Mouse (Mus musculus) cerebellum, postnatal 4 days (tissue): Measurements from ENCODE around the gene Xrra1.
A peak's percentile ranks its signal among the peaks of the same experiment; 100 is the strongest.
"Not testable (repeated sequence)": the region's sequence is repeated elsewhere in the genome, so short reads cannot be mapped to it uniquely, and the experiment has no call there.

ENCODE experiments used
- DNase-seq, 2 experiments: peaks; one replicate each; pipeline ENCODE4 v3.0.0; 2022; ENCODE audit warnings: low spot score in 2 of 2, mixed read lengths in 1 of 2

The Xrra1 gene

GRCm38 (mm10) chr7:99896905-99897304, 38.0 kb downstream of the Xrra1 start:
- DNase-seq = no peak

GRCm38 (mm10) chr7:99902208-99902607, 43.3 kb downstream of the Xrra1 start:
- no peak for DNase-seq

GRCm38 (mm10) chr7:99902918-99903665, 44.2 kb downstream of the Xrra1 start:
- no peak for DNase-seq

GRCm38 (mm10) chr7:99904421-99905005, 45.6 kb downstream of the Xrra1 start:
- DNase-seq = no peak

GRCm38 (mm10) chr7:99906346-99906745, 47.4 kb downstream of the Xrra1 start:
- no peak for DNase-seq

GRCm38 (mm10) chr7:99907463-99907862, 48.5 kb downstream of the Xrra1 start:
- DNase-seq = no peak

GRCm38 (mm10) chr7:99911038-99911437, 52.1 kb downstream of the Xrra1 start:
- no peak for DNase-seq

- DNase-seq = no peak
Observed at GRCm38 (mm10) chr7:99914316-99914715, 55.4 kb downstream of the Xrra1 start.

- no peak for DNase-seq
Observed at GRCm38 (mm10) chr7:99915511-99915910, 56.6 kb downstream of the Xrra1 start.

GRCm38 (mm10) chr7:99916741-99917319, 57.9 kb downstream of the Xrra1 start:
- DNase-seq = peak in 1 of 2 experiments; percentile 60

- peak in 1 of 2 experiments; percentile 67 for DNase-seq
Observed at GRCm38 (mm10) chr7:99917320-99917844, 58.5 kb downstream of the Xrra1 start.

GRCm38 (mm10) chr7:99919164-99919563, 60.2 kb downstream of the Xrra1 start:
- DNase-seq = no peak

GRCm38 (mm10) chr7:99919971-99920370, 61.1 kb downstream of the Xrra1 start:
- DNase-seq = no peak

- no peak for DNase-seq
Observed at GRCm38 (mm10) chr7:99920416-99920815, 61.5 kb downstream of the Xrra1 start.

GRCm38 (mm10) chr7:99926916-99927714, 68.2 kb downstream of the Xrra1 start:
- DNase-seq = peak in 1 of 2 experiments; percentile 68

GRCm38 (mm10) chr7:99935758-99936157, 76.8 kb downstream of the Xrra1 start:
- DNase-seq = no peak

- no peak for DNase-seq
Observed at GRCm38 (mm10) chr7:99940669-99941068, 81.8 kb downstream of the Xrra1 start.

- no peak for DNase-seq
Observed at GRCm38 (mm10) chr7:99944520-99944919, 85.6 kb downstream of the Xrra1 start.

GRCm38 (mm10) chr7:99945012-99945411, 86.1 kb downstream of the Xrra1 start:
- DNase-seq = not testable (repeated sequence)

GRCm38 (mm10) chr7:99945939-99946338, 87.0 kb downstream of the Xrra1 start:
- DNase-seq = no peak

- DNase-seq = no peak
Observed at GRCm38 (mm10) chr7:99946356-99946755, 87.4 kb downstream of the Xrra1 start.

- no peak for DNase-seq
Observed at GRCm38 (mm10) chr7:99947329-99947728, 88.4 kb downstream of the Xrra1 start.
